Mouse (Mus musculus): ENCODE results near the gene Gm15557.

GRCm38 (mm10) chr2:155945124-155945523, 4.6 kb downstream of the Gm15557 start, which contains the start of gene Gdf5:
- TF ChIP-seq CTCF (IDR thresholded peaks at IDR 0.05; ENCODE audit: insufficient read depth, low read length) (no peak), POLR2A (IDR thresholded peaks at IDR 0.05; ENCODE audit: borderline replicate concordance, extremely low read depth, low read depth, low read length) (no peak)
